Mouse (Mus musculus): ENCODE data around the gene Opa3. TPM values are rescaled to one million over a fixed set of nuclear protein-coding genes. Genes with fewer than 3 reads are reported as not detected.

Gene Opa3
- polyA plus RNA-seq (2014; fragmentation: Nextera tagmentation; extraction: Ambion mirVana) = 42.9 and 43.2 TPM in 2 replicates

- Histone ChIP-seq H3K9me3 (ENCODE audit: control insufficient read depth, low read length) (no peaks in the 10 kb centered on the region), H3K27ac (replicated peaks; ENCODE audit: low read depth, low read length) (peak within 1 kb of the TSS; percentile 94), H3K4me3 (ENCODE audit: low read depth, low read length) (peak within 1 kb of the TSS; percentile 64), H3K36me3 (ENCODE audit: control insufficient read depth, insufficient read depth, low read length) (peaks cover 7% of the 10 kb centered on the region; the same call in 1 of the 2 replicates), H3K4me2 (ENCODE audit: low read depth, severe bottlenecking) (peak within 1 kb of the TSS; percentile 82), H3K9ac (ENCODE audit: low read length) (peak within 1 kb of the TSS; percentile 74), H3K4me1 (ENCODE audit: control insufficient read depth, insufficient read depth, low read length) (peaks cover 5% of the 10 kb centered on the region; the same call in 1 of the 2 replicates), H3K27me3 (ENCODE audit: control insufficient read depth, insufficient read depth, low read length) (no peaks in the 10 kb centered on the region)
- WGBS = under 1% methylated on average over 91 of the region's 91 CpGs
- peak; percentile 100 for DNase-seq (ENCODE audit: low spot score)
- ATAC-seq (ENCODE audit: insufficient number of reproducible peaks, low FRiP score, low TSS enrichment, low read depth) = peak; percentile 94
These were observed at the start of gene Opa3 for GRCm38 (mm10) chr7:19227883-19228792. Gene Opa3, plus strand, starts transcription at chr7:19228334.

DNA sequence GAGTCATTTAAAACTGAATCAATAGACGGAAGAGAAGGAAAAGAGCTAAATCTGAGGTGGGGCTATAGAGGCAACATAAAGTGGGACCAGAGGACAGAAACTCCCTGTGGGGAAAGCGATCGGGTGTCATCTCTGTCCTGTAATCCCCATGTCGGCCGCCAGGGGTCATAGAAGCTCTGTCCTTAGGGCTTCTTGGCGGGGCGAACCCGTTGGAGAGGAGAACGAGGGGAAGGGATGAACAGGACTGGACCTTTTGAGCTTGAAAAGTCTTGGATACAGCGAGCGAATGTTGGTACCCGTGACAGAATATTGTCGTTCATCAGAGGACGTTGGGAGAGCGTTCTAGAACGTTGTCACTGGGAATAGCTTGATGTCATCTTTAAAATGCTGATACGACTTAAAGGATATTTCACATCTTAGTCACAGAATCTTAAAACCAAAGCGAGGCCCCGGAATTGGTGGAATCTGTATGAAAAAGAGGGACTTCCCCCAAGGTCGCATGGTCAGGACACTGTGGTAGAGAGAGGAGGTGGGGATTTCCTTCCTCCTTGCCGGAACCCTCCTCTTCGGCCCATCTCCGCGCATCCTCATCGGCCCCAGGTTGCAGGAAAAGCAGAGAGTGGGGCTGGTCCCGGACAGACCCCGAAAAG, 49.6 kb upstream of the Opa3 start:
- WGBS = 7% methylated on average over 27 of the region's 27 CpGs
- Histone ChIP-seq H3K27me3 (ENCODE audit: control insufficient read depth, insufficient read depth, low read length) (peaks cover 51% of the 10 kb centered on the region), H3K4me1 (ENCODE audit: control insufficient read depth, insufficient read depth, low read length) (peaks cover 10% of the 10 kb centered on the region; the same call in 1 of the 2 replicates), H3K27ac (replicated peaks; ENCODE audit: low read depth, low read length) (no peak overlapping the region), H3K4me2 (ENCODE audit: low read depth, severe bottlenecking) (peak overlapping the region; percentile 42), H3K9ac (ENCODE audit: low read length) (no peak overlapping the region), H3K36me3 (ENCODE audit: control insufficient read depth, insufficient read depth, low read length) (no peaks in the 10 kb centered on the region), H3K9me3 (ENCODE audit: control insufficient read depth, low read length) (no peaks in the 10 kb centered on the region), H3K4me3 (ENCODE audit: low read depth, low read length) (peak overlapping the region; percentile 17; the same call in 1 of the 2 replicates)
- ATAC-seq (ENCODE audit: insufficient number of reproducible peaks, low FRiP score, low TSS enrichment, low read depth) (no peak), DNase-seq (ENCODE audit: low spot score) (peak; percentile 84)

- peak overlapping the region; percentile 42 for H3K4me2 ChIP-seq (ENCODE audit: low read depth, severe bottlenecking)
- WGBS = under 1% methylated on average over 32 of the region's 32 CpGs
- DNase-seq (ENCODE audit: low spot score) (peak; percentile 80), ATAC-seq (ENCODE audit: insufficient number of reproducible peaks, low FRiP score, low TSS enrichment, low read depth) (no peak)
- no peaks in the 10 kb centered on the region for H3K36me3 ChIP-seq (ENCODE audit: control insufficient read depth, insufficient read depth, low read length)
- H3K27ac ChIP-seq (replicated peaks; ENCODE audit: low read depth, low read length) = no peak overlapping the region
- H3K27me3 ChIP-seq (ENCODE audit: control insufficient read depth, insufficient read depth, low read length) = peaks cover 51% of the 10 kb centered on the region
- H3K9me3 ChIP-seq (ENCODE audit: control insufficient read depth, low read length) = no peaks in the 10 kb centered on the region
- H3K9ac ChIP-seq (ENCODE audit: low read length) = no peak overlapping the region
- peaks cover 10% of the 10 kb centered on the region; the same call in 1 of the 2 replicates for H3K4me1 ChIP-seq (ENCODE audit: control insufficient read depth, insufficient read depth, low read length)
- peak overlapping the region; percentile 17 for H3K4me3 ChIP-seq (ENCODE audit: low read depth, low read length)
These were observed 49.0 kb upstream of the Opa3 start for GRCm38 (mm10) chr7:19179173-19179572.

DNA sequence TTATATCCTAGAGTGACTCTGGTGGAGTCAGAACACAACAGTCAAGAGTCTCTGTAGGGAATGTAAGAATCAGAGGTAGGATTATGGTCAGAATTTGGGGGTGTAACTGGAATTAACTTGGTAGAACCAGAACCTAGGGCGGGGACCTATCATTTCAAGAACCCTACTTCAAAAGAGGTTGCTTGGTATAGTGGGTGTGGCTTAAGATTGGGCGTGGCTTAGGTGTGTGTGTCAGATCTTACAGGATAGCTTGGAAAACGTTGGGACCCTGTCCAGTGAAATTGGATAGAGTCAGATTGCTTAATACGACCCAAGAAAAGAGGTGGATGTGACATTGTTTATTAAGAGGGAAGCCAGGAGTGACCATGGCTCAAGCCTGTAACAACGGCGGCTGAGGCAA, 48.2 kb upstream of the Opa3 start:
- peaks cover 51% of the 10 kb centered on the region for H3K27me3 ChIP-seq (ENCODE audit: control insufficient read depth, insufficient read depth, low read length)
- 39% methylated on average over 6 of the region's 6 CpGs for WGBS

DNA sequence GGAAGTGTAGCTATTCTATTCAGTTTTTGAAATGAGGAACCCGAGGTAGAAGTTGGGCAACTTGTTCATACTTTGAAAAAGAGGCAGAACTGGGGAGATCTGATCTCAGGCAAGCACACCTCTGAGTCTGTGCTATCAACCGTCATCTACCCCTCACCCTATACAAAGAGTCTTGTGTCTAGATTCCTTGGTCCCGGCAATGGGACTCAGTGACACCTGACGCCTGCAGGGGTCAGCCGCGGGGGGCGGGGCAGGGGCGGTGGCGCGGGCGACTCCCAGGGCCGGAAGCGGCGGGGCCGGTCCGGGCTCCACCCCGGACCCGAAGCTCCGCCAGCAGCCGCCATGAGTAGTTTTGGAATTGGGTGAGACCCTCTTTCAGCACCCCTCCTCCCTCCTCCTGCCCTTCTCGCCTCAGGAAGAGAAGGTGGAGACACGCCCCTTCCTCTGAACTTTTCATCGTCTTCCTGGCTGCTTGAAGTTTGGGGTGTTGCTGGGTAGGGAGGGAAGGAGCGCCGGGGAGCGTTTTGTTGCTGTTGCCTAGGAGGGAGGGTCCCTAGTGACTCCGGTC, 47.2 kb upstream of the Opa3 start:
- ATAC-seq (ENCODE audit: insufficient number of reproducible peaks, low FRiP score, low TSS enrichment, low read depth) = 0 out of 2 replicates have a peak, but pooled peaks have one; percentile 32
- Histone ChIP-seq H3K36me3 (ENCODE audit: control insufficient read depth, insufficient read depth, low read length) (no peaks in the 10 kb centered on the region; the same call in 1 of the 2 replicates), H3K27me3 (ENCODE audit: control insufficient read depth, insufficient read depth, low read length) (peaks cover 44% of the 10 kb centered on the region), H3K9ac (ENCODE audit: low read length) (peak overlapping the region; percentile 46), H3K27ac (replicated peaks; ENCODE audit: low read depth, low read length) (no peak overlapping the region), H3K4me2 (ENCODE audit: low read depth, severe bottlenecking) (peak overlapping the region; percentile 79), H3K4me1 (ENCODE audit: control insufficient read depth, insufficient read depth, low read length) (peaks cover 10% of the 10 kb centered on the region; the same call in 1 of the 2 replicates), H3K9me3 (ENCODE audit: control insufficient read depth, low read length) (no peaks in the 10 kb centered on the region), H3K4me3 (ENCODE audit: low read depth, low read length) (peak overlapping the region; percentile 45)
- peak; percentile 71 for DNase-seq (ENCODE audit: low spot score)
- 1% methylated on average over 27 of the region's 27 CpGs for WGBS

More for the DNA sequence above, 48.2 kb upstream of the Opa3 start:
- H3K9me3 ChIP-seq (ENCODE audit: control insufficient read depth, low read length) = no peaks in the 10 kb centered on the region
- ATAC-seq (ENCODE audit: insufficient number of reproducible peaks, low FRiP score, low TSS enrichment, low read depth) (no peak), DNase-seq (ENCODE audit: low spot score) (no peak)
- no peak overlapping the region for H3K4me3 ChIP-seq (ENCODE audit: low read depth, low read length)
- no peaks in the 10 kb centered on the region for H3K36me3 ChIP-seq (ENCODE audit: control insufficient read depth, insufficient read depth, low read length)
- peak overlapping the region; percentile 42; the same call in 1 of the 2 replicates for H3K4me2 ChIP-seq (ENCODE audit: low read depth, severe bottlenecking)
- H3K4me1 ChIP-seq (ENCODE audit: control insufficient read depth, insufficient read depth, low read length) = peaks cover 10% of the 10 kb centered on the region; the same call in 1 of the 2 replicates
- no peak overlapping the region for H3K27ac ChIP-seq (replicated peaks; ENCODE audit: low read depth, low read length)
- 0 out of 2 replicates have a peak overlapping the region, but pooled peaks have one; percentile 23 for H3K9ac ChIP-seq (ENCODE audit: low read length)

DNA sequence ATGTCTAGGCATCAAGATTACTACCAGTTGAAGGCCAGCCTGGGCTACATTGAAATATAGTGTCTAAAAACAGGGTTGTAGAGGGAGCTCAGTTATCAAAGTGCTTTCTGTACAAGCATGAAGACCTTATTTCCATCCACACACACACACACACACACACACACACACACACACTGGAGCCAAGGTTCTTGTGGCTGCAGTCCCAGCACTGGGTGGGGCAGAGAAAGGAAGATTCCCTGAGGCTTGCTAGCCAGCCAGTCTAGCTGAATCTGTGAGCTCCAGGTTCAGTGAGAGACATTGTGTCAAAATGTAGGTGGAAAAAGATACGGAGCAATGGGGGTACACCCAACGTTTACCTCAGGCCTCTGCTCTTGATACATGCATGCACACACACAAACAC, 43.9 kb upstream of the Opa3 start:
- no peak overlapping the region for H3K27ac ChIP-seq (replicated peaks; ENCODE audit: low read depth, low read length)
- peaks cover 6% of the 10 kb centered on the region; the same call in 1 of the 2 replicates for H3K4me1 ChIP-seq (ENCODE audit: control insufficient read depth, insufficient read depth, low read length)
- no peak overlapping the region for H3K9ac ChIP-seq (ENCODE audit: low read length)
- WGBS = 89% methylated on average over 2 of the region's 2 CpGs
- ATAC-seq (ENCODE audit: insufficient number of reproducible peaks, low FRiP score, low TSS enrichment, low read depth) (no peak), DNase-seq (ENCODE audit: low spot score) (no peak)
- H3K36me3 ChIP-seq (ENCODE audit: control insufficient read depth, insufficient read depth, low read length) = no peaks in the 10 kb centered on the region; the same call in 1 of the 2 replicates
- H3K4me3 ChIP-seq (ENCODE audit: low read depth, low read length) = no peak overlapping the region
- peaks cover 12% of the 10 kb centered on the region for H3K27me3 ChIP-seq (ENCODE audit: control insufficient read depth, insufficient read depth, low read length)
- no peaks in the 10 kb centered on the region for H3K9me3 ChIP-seq (ENCODE audit: control insufficient read depth, low read length)
- H3K4me2 ChIP-seq (ENCODE audit: low read depth, severe bottlenecking) = no peak overlapping the region

DNA sequence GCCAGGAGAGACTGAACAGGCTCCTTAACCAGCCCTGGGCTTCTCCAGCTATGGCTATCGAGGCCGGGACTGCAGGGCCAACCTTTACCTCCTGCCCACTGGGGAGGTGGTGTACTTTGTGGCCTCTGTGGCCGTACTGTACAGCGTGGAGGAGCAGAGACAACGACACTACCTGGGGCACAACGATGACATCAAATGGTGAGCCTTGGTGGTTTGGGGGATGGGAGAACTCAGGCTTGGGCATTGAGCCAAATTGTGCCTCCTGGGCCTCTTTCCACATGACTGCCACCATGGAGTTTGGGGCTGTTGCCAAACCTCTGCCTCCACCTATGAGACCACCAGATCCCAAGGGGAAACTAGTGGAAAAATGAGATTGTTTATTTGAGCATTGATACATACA, 43.4 kb upstream of the Opa3 start:
- Histone ChIP-seq H3K4me3 (ENCODE audit: low read depth, low read length) (no peak overlapping the region), H3K27ac (replicated peaks; ENCODE audit: low read depth, low read length) (no peak overlapping the region), H3K4me1 (ENCODE audit: control insufficient read depth, insufficient read depth, low read length) (peaks cover 5% of the 10 kb centered on the region; the same call in 1 of the 2 replicates), H3K36me3 (ENCODE audit: control insufficient read depth, insufficient read depth, low read length) (no peaks in the 10 kb centered on the region; the same call in 1 of the 2 replicates), H3K4me2 (ENCODE audit: low read depth, severe bottlenecking) (no peak overlapping the region), H3K9ac (ENCODE audit: low read length) (no peak overlapping the region), H3K27me3 (ENCODE audit: control insufficient read depth, insufficient read depth, low read length) (peaks cover 7% of the 10 kb centered on the region), H3K9me3 (ENCODE audit: control insufficient read depth, low read length) (no peaks in the 10 kb centered on the region)
- DNase-seq (ENCODE audit: low spot score) = no peak
- 89% methylated on average over 6 of the region's 6 CpGs for WGBS
- no peak for ATAC-seq (ENCODE audit: insufficient number of reproducible peaks, low FRiP score, low TSS enrichment, low read depth)

DNA sequence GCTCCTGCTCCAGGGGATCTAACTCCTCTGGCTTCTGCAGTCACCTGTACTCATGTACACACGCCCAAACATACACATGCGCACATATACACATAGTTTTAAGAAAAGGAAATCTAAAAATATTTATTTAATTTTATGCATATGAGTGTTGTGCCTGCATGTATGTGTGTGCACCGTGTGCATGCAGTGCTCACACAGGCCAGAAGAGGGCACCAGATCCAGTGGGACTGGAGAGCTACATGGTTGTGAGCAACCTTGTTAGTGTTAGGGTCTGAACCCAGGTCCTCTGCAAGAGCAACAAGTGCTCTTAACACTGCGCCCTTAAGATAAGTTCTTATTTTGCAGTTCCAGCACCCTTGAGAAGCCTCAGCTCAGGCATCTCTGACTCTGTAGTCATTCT, 33.5 kb upstream of the Opa3 start:
- WGBS = 95% methylated on average over 4 of the region's 4 CpGs
- DNase-seq (ENCODE audit: low spot score) (no peak), ATAC-seq (ENCODE audit: insufficient number of reproducible peaks, low FRiP score, low TSS enrichment, low read depth) (no peak)
- Histone ChIP-seq H3K4me2 (ENCODE audit: low read depth, severe bottlenecking) (no peak overlapping the region), H3K27ac (replicated peaks; ENCODE audit: low read depth, low read length) (no peak overlapping the region), H3K27me3 (ENCODE audit: control insufficient read depth, insufficient read depth, low read length) (no peaks in the 10 kb centered on the region), H3K9ac (ENCODE audit: low read length) (no peak overlapping the region), H3K4me3 (ENCODE audit: low read depth, low read length) (no peak overlapping the region), H3K9me3 (ENCODE audit: control insufficient read depth, low read length) (peaks cover 6% of the 10 kb centered on the region; the same call in 1 of the 2 replicates), H3K4me1 (ENCODE audit: control insufficient read depth, insufficient read depth, low read length) (no peaks in the 10 kb centered on the region), H3K36me3 (ENCODE audit: control insufficient read depth, insufficient read depth, low read length) (peaks cover 9% of the 10 kb centered on the region)

Measured in limb, embryonic 11.5 days (tissue).